Mouse (Mus musculus) adrenal gland, adult 2 months (tissue): ENCODE data around the gene A230072I06Rik. TPM values are rescaled to one million over a fixed set of nuclear protein-coding genes. Genes with fewer than 3 reads are reported as not detected.

ENCODE experiments used
- DNase-seq: peaks from one replicate; pipeline ENCODE4 v3.0.0; 2021
- polyA plus RNA-seq: library from polyadenylated mRNA; depleted of rRNA; stranded (reverse); fragments of >200 nt; gene quantifications from 2 replicates; pipeline ENCODE4 v1.2.3, GENCODE M21; 2012; rRNA removed
- total RNA-seq, 2 experiments: library from RNA; stranded (reverse); gene quantifications; 2 replicates each; pipeline ENCODE4 v1.2.3; 2021

Gene A230072I06Rik
- total and polyA plus RNA-seq, 3 experiments, result not detected

DNA sequence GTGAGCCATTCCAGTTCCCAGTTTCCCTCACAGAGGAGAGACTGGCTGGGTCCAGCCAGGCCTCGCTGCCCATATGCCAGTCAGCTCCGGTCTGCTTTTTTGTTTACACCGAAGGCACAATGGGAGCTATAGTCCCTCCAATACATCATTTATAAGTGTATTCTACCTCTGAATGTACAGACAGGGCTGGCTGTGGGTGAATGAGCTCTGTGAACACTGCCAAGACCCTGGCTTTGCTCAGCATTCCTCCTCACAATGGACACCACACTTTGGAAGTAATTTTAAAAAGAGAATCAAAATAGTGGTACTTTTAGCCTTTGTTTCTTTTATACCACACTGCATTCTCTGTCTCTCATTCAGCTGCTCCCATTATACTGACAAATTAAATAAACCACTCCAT is 44.6 kb downstream of the A230072I06Rik start:
- no peak for DNase-seq

DNA sequence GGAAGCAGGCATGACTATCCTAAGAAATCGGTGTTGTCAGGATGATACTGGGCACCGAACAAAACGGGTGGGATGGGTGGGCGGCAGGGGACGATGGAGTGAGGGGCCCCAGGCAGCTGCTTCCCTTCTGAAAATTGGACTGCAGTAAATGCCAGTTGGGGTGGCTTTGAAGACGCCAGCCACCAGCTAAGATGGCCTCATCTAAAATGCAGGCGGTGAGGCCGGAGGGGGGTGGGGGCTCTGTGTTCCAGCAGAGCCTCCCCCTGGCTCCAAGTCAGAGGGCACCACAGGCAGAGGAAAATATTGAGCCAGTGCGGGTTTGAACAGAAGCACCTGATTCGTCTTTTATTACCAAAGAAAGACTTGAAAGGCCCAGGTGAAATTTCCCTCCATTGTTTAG is 45.9 kb downstream of the A230072I06Rik start:
- DNase-seq, result no peak

DNA sequence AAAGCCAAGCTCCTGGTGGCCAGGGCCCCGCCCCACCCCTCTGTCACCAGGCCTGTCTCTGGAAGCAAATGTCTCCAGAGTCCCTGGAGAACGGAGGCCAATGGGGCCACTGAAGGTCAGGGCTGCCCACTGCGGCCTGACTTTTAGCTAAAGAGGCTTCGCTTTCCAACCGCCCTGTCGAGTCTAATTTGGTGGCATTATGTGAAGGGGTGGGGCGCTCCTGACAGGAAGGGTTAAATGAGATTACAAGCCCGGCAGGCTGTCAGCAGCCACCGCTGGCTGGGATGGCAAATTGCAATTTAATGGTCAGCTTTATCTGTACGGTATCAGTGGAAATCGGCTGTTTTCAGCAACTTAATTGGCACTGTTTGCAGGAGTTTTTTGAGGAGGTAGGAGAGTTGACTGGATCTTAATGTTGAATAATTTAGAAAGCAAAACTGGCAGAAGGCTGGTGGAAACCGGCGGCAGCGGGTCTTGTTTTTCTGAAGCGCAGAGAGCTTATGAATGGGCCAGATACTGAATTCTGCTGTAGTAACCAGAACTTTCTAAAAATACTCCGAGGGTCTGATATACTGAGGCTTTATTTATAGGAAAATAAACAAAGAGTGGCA is 46.5 kb downstream of the A230072I06Rik start:
- DNase-seq, result peak; percentile 43

DNA sequence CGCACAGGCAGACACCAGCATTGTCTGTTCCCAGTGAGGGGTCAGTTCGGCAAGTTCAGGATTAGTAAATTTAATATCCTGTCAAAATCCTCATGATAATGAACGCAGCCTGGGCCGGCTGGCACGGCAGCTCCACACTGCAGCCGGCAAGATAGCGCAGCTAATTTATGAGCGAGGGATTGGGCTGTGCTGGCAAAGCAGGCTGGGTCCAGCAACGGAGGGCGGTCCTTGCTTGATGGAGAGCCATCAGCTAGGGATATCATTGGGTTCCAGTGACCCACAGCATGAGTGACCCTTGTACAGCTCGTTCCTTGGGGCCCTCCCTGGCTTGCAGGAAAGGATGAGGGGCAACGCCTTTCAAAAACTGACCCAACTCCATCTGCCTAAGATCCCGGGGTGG is 48.6 kb downstream of the A230072I06Rik start:
- DNase-seq, result no peak

DNA sequence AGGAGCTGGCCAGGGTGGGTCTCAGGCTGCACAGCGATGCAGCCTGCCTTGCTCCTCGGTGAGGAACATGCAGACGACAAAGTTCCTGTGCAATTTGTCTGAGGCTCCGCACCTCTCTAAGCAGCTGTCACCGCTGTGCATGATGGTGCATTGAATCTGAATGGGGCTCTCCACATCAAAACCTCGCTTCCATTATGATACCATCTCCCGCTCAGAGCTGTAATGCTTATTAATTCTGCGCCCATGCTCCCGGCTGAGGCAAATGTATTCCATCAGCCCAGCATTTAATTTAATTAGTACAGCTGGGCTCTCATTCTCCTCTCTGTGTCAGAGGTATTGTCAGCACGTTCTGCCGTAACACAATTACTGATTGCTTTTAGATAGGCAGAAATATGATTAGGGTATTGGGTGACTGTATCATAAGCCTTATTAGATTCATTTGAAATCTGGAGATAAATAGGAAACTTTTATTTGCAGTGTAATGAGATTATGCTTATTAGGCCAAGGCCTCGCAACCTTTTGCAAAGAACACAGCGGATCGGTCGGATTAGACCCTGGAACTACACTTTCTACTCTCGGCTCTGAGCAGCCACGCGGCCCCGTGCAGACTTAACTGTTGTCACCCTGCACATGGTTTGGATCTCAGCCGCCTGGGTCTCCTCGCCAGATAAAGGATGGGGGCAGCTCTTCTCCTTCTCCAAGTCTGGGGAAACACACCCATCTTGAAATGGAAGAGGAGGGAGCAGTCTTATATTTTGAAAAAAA is 49.3 kb downstream of the A230072I06Rik start:
- peak; percentile 5 for DNase-seq

GRCm38 (mm10) chr8:12328476-12328875 is 49.9 kb downstream of the A230072I06Rik start:
- DNase-seq, result no peak

DNA sequence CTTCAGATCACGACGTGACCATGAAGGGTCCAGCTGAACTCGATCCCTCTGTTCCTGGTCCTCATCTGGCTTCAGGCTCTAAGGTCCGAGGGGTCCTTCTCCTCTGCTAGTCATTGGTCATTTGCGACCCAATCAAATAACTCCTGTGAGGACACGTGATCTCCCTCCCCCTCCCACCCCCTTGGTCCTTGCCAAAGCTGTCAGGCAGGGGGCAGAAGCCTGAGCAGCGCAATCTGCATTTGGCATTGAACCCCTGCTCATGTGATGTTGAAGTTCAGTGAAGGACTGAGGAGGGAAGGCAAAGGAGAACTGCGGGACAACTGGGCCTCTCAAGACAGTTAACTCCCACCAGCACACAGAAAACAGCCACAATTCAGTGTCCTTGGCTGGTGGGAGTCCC is 51.4 kb downstream of the A230072I06Rik start:
- DNase-seq, result no peak

Other genes with a start within 250 kb of the A230072I06Rik start
- gene Sox1, start 116.5 kb downstream of the A230072I06Rik start, total RNA-seq, result not detected
- 0.04 TPM in 1 of 2 replicates, not detected in the other for gene Sox1, start 116.5 kb downstream of the A230072I06Rik start, polyA plus RNA-seq